8 mouse cellular contexts compared by ENCODE assay signal in the genomic region with DNA sequence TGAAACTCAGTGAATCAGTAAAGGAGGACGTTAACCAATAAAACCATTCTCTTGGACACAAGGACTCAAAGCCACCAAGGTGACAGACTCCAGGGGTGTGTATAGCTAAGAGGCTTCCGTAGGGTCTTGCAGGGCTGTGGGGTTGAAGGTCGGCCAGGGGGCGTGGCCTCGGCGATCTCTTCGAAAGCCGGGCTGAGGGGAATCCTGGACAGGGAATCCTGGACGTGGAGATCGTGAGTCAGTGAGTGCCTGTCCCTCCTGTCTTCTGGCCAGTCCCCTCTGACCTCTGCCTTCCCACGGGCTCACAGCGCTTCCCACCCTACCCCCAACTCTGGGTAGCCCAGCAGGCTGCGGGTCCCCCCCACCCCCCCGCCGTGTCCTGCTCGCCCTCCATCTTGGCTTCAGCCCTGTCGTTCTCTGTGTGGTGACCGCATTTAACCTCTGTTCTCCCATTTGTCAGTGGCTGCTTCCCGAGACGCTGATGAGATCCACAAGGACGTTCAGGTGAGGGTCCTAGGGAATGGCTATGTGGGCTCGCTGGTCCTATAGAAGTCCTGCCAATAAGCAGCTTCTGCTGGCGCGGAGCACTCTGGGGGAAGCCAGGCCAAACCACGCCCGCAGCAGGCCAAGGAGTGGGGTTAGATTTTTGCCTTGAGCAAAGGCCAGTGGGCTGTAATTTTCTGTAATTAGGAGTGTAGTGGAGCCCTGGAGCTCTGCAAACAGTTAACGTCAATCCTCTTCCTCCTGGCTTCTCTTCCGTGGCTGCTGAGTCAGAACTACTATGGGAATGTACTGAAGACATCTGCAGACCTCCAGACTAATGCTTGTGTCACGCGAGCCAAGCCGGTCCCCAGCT. TPM values are rescaled to one million over a fixed set of nuclear protein-coding genes. Genes with fewer than 3 reads are reported as not detected.
A peak's percentile ranks its signal among the peaks of the same experiment; 100 is the strongest.
DNase-seq lines count a peak whose midpoint lies in the region; ATAC-seq lines count a peak whose summit lies in the region.

A gene (plus strand): TSS at position 163 of the 856 bp plus-strand sequence.

- WGBS in limb, embryonic 12.5 days, result 10% methylated on average over 31 of the region's 31 CpGs
- WGBS in midbrain, embryonic 12.5 days, result 15% methylated on average over 31 of the region's 31 CpGs

- no peak; the same call in 1 of the 2 replicates for ATAC-seq in frontal cortex, adult (ENCODE audit: low TSS enrichment)
- ATAC-seq in limb, embryonic 12.5 days (ENCODE audit: insufficient number of reproducible peaks, insufficient read depth, low FRiP score, low TSS enrichment, low read depth), result peak; percentile 63; the same call in 1 of the 2 replicates
- peak; percentile 58; the same call in 1 of the 2 replicates for ATAC-seq in midbrain, embryonic 12.5 days (ENCODE audit: low FRiP score, low read depth)

- peaks cover 19% of the 10 kb centered on the region for H3K36me3 ChIP-seq in limb, embryonic 12.5 days
- no peaks in the 10 kb centered on the region for H3K36me3 ChIP-seq in midbrain, embryonic 12.5 days

- peak in 1 of 2 experiments; percentile 47 for DNase-seq in frontal cortex, adult 2 months (ENCODE audit: extremely low spot score in 1 of 2, low spot score in 1 of 2)
- peak; percentile 43 for DNase-seq in embryo, embryonic 11.5 days (ENCODE audit: low read depth, low spot score)
- DNase-seq in heart, adult 18-20 months, result peak; percentile 84 to 88
- DNase-seq in kidney, adult 11 months, result peak; percentile 84
- peak; percentile 49 to 58 for DNase-seq in spleen, postnatal 14 days (ENCODE audit: low spot score in 2 of 2)

- peak within 1 kb of the TSS; percentile 49 for H3K4me3 ChIP-seq in limb, embryonic 12.5 days (replicated peaks)
- peak within 1 kb of the TSS; percentile 50 for H3K4me3 ChIP-seq in midbrain, embryonic 12.5 days

- peak within 1 kb of the TSS; percentile 53 for H3K9ac ChIP-seq in limb, embryonic 12.5 days (replicated peaks)
- H3K9ac ChIP-seq in midbrain, embryonic 12.5 days (replicated peaks), result peak within 1 kb of the TSS; percentile 53

- peak within 1 kb of the TSS; percentile 73 for H3K4me2 ChIP-seq in limb, embryonic 12.5 days
- peak within 1 kb of the TSS; percentile 67 for H3K4me2 ChIP-seq in midbrain, embryonic 12.5 days (replicated peaks)

- no peaks in the 10 kb centered on the region for H3K9me3 ChIP-seq in limb, embryonic 12.5 days
- H3K9me3 ChIP-seq in midbrain, embryonic 12.5 days, result no peaks in the 10 kb centered on the region

- H3K4me1 ChIP-seq in limb, embryonic 12.5 days (replicated peaks), result peaks cover 8% of the 10 kb centered on the region; the same call in 1 of the 2 replicates
- peaks cover 12% of the 10 kb centered on the region for H3K4me1 ChIP-seq in midbrain, embryonic 12.5 days

- peaks cover 18% of the 10 kb centered on the region; the same call in 1 of the 2 replicates for H3K27me3 ChIP-seq in limb, embryonic 12.5 days
- H3K27me3 ChIP-seq in midbrain, embryonic 12.5 days, result no peaks in the 10 kb centered on the region

- 0 out of 2 replicates have a peak within 1 kb of the TSS, but pooled peaks have one; percentile 17 for H3K27ac ChIP-seq in limb, embryonic 12.5 days
- H3K27ac ChIP-seq in midbrain, embryonic 12.5 days (replicated peaks), result 0 out of 2 replicates have a peak within 1 kb of the TSS, but pooled peaks have one; percentile 12

RNA-seq across cellular contexts. Expression of the gene that starts here (rescaled TPM):
- 21.6 and 22.6 TPM in 2 replicates for polyA plus RNA-seq in frontal cortex, adult 2 months (2012; rRNA removed)
- total RNA-seq in heart, adult 18-20 months (2021), result 10 to 100 TPM; 90.6 to 94.2 TPM
- polyA plus RNA-seq in limb, embryonic 12.5 days (2016; fragmentation: Nextera tagmentation; extraction: Ambion mirVana), result 34.6 and 37.5 TPM in 2 replicates
- 27.0 and 29.9 TPM in 2 replicates for polyA plus RNA-seq in midbrain, embryonic 12.5 days (2016; fragmentation: Nextera tagmentation; extraction: Ambion mirVana)
